Mouse (Mus musculus): ENCODE data around the gene Selenon.
"Not testable (repeated sequence)": the region's sequence is repeated elsewhere in the genome, so short reads cannot be mapped to it uniquely, and the experiment has no call there.

The Selenon gene

DNA sequence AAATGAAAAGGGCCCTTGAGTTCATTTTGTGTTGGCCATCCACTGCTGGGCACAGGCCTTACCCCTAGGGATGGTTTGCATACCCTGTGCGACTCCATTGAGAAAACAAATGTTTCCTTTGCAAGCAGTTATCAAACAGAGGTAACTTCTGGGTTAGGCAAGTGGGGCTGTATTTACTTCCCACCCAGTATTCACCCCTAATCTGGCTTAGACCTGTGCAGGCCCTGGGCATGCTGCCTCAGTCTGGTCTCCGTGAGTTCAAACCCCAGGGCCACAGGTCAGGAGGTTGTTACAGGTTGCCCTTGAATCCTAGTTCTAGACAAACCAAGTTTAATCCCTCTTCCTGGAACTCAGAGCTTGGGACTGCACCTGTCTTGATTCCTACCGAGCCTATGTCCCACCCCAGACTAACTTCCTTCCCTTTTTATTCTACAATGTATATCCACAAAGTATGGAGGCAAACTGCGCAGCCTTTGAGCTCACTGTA, 46.6 kb downstream of the Selenon start:
- no peak for DNase-seq

- DNase-seq = no peak
Measured at GRCm38 (mm10) chr4:134503686-134504357, 48.1 kb downstream of the Selenon start.

GRCm38 (mm10) chr4:134501095-134501494, 50.9 kb downstream of the Selenon start:
- DNase-seq = no peak

DNA sequence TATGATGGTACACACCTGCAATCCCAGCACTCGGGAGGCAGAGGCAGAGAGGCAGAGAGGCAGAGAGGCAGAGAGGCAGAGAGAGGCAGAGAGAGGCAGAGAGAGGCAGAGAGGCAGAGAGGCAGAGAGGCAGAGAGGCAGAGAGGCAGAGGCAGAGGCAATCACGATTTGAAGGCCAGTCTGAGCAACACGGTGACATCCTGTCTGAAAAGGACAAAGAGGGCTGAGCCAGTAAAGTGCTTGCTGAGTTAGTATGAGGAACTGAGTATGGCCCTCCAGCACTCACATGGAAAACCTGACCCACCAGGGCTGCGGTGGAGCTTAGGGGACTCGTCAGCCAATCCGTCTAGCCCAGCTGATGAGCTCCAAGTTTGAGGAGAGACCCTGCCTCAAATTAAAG, 53.0 kb downstream of the Selenon start:
- not testable (repeated sequence) for DNase-seq

GRCm38 (mm10) chr4:134497986-134498731, 53.8 kb downstream of the Selenon start:
- no peak for DNase-seq

DNA sequence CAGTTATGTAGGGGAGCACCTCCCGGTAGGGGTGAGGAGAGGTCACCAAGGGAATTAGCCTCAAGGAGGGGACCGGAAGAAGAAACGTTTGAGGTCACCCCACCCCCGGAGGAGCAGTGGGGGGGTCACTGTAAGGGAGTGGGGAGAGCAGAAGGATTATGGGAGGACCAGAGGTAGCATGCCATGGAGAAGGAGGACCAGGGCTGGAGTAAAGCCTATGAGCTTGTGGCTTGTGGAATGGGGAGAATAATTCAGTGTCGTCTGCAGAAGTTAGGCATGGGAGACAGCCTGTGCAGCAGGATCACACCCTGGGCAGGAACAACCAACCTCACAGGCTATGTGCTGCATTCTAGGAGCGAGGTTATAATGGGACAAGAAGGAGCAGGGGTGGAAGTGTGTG, 54.7 kb downstream of the Selenon start:
- no peak for DNase-seq

DNA sequence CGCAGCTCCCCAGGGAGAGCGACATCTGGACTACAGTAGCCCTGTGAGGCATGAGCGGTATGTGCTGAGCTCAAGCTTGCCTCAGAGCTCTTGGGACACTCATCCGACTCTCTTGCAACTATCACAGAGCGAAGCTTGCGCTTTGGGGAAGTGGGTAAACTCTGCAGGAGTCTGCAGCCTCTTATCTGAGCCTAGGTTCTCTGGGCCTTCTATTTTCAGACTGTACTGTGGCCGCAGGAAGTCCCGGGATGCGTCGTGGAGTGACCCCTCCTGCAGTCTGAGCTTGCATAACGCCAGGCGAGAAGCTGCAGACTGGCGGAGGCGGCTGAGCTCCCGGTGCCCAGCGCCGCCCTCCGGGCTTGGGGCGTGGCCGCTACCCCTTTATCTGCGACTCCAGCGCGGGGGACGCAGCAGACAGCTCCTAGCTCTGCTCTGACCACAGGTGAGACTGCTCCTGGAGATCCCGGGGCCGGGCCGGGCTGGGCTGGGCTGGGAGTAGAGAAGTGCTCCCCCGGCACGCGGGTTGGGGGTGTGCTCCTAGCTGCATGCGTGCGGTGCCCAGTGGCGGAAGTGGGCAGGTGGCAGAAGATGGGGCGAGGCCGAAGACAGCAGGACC, 55.3 kb downstream of the Selenon start, which contains the start of gene Paqr7:
TSS of gene Paqr7 (plus strand) at position 103 of the 616 bp plus-strand sequence.
- peak; percentile 70 for DNase-seq

- DNase-seq = no peak
Measured at GRCm38 (mm10) chr4:134495546-134495923, 56.4 kb downstream of the Selenon start.

GRCm38 (mm10) chr4:134494780-134495545, 57.0 kb downstream of the Selenon start:
- peak; percentile 81 for DNase-seq

- not testable (repeated sequence) for DNase-seq
Measured at GRCm38 (mm10) chr4:134494161-134494560, 57.8 kb downstream of the Selenon start.

DNA sequence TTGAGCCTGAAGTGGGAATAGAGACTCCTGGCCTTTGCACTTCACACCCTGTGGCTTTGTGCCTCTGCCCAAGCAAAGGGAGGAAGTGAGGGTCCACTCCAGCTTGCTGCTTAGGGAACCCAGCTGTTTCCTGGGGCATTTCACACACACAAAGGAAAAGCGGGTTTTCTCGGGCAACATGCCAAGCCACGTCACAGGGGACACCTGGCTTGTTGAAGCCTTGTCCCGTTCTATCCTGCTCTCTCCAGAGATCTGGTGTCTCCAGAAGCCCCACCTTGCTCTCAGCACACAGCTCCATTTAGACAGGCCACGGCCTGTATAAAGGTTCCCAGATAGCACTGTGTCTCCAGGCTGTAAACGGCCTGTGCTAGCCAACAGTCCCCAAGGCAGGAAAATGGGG, 60.2 kb downstream of the Selenon start:
- DNase-seq = no peak

GRCm38 (mm10) chr4:134489986-134490665, 61.8 kb downstream of the Selenon start:
- no peak for DNase-seq

- DNase-seq = no peak
Measured at GRCm38 (mm10) chr4:134488211-134488610, 63.8 kb downstream of the Selenon start.
